Mouse (Mus musculus) intestine, embryonic 14.5 days (tissue): Measurements from ENCODE around the gene Tspan8. TPM values are rescaled to one million over a fixed set of nuclear protein-coding genes. Genes with fewer than 3 reads are reported as not detected.

Source experiments
- polyA plus RNA-seq: library from polyadenylated mRNA; unstranded; fragments of >200 nt; fragmentation: Nextera tagmentation; extraction: Ambion mirVana; gene quantifications from 2 replicates; pipeline ENCODE4 v1.2.1, GENCODE M21; 2014

The Tspan8 gene
- polyA plus RNA-seq, 1 experiment from 2014 or later = 185 TPM

Other genes with a start within 250 kb of the Tspan8 start
- gene A930009A15Rik, start 246.8 kb upstream of the Tspan8 start, polyA plus RNA-seq = 0.24 TPM in 1 of 2 replicates, not detected in the other
- gene Lgr5, start 229.1 kb upstream of the Tspan8 start, polyA plus RNA-seq = 8.7 and 13.4 TPM in 2 replicates
- gene Ptprr, start 201.4 kb downstream of the Tspan8 start, polyA plus RNA-seq = 4.7 and 5.1 TPM in 2 replicates